ENCODE assay signal across 8 mouse cellular contexts in the genomic region with DNA sequence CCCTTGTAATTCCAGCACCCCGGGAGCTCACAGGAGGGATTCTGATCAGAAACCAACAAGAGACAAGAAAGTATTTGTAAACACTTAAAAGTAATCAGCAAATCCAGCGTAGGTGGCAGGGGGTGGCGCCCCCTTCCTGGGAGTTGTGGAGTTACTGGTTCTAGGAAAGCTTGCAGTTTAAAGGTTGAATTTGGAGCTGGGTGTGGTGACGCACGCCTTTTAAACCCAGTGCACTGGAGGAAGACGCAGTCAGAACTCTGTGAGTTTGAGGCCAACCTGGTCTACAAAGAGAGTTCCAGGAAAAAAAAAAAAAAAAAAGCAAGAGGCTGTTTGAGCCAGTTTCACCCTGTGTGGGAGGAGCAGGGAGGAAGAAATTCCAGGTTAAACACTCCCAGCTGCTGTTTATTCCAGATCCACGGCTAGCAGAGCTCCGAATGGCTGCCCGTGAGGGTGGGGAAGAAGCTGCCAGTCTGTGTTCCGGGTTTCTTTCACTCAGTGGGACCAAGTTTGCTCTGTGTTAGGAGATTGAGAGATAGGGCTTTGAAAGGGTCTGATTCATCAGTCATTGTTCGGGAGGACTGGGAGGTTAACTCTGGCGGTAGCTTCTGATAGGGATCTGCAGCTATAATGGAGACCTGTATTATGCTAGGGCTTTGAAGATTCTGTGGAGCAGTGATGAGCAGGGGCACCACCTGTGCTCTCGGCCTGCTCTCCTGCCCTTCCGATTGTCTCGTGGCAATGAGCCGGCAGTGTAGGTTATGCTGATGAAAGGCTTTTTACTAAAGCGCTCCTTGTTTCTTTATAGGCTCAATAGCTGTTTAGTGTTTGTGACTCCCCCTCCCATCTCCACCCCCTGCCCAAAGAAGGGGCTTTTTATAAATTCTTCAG.
DNase-seq lines count a peak whose midpoint lies in the region; ATAC-seq lines count a peak whose summit lies in the region.
"Had no signal": no experiment of that assay in that cellular context is flagged by ENCODE, and none has a peak within 500 bp of the region (broad histone marks: within the 10 kb centered on the region; RNA-seq: fewer than 3 reads in every experiment).

No protein-coding gene starts in this region.

- ATAC-seq in hindbrain, embryonic 11.5 days (ENCODE audit: low FRiP score): 0 out of 2 replicates have a peak, but pooled peaks have one; percentile 26
- ATAC-seq in hindbrain, embryonic 13.5 days (ENCODE audit: low FRiP score): no peak
- no peak for ATAC-seq in limb, embryonic 13.5 days (ENCODE audit: low FRiP score, low read depth)

- H3K4me2 ChIP-seq in hindbrain, embryonic 11.5 days (replicated peaks; ENCODE audit: low read depth, low read length): no peak overlapping the region
- no peak overlapping the region for H3K4me2 ChIP-seq in hindbrain, embryonic 13.5 days
- H3K4me2 ChIP-seq in limb, embryonic 13.5 days (replicated peaks): 0 out of 2 replicates have a peak overlapping the region, but pooled peaks have one; percentile 9
- H3K4me2 ChIP-seq: neural tube, embryonic 12.5 days had no signal

- no peak overlapping the region for H3K9ac ChIP-seq in hindbrain, embryonic 11.5 days (ENCODE audit: low read depth, low read length)
- H3K9ac ChIP-seq in hindbrain, embryonic 13.5 days: no peak overlapping the region
- H3K9ac ChIP-seq in limb, embryonic 13.5 days: no peak overlapping the region
- H3K9ac ChIP-seq: neural tube, embryonic 12.5 days had no signal

- no peaks in the 10 kb centered on the region for H3K27me3 ChIP-seq in hindbrain, embryonic 11.5 days (ENCODE audit: control insufficient read depth, insufficient read depth, low read length)
- H3K27me3 ChIP-seq in hindbrain, embryonic 13.5 days: no peaks in the 10 kb centered on the region
- no peaks in the 10 kb centered on the region for H3K27me3 ChIP-seq in limb, embryonic 13.5 days
- H3K27me3 ChIP-seq: neural tube, embryonic 12.5 days had no signal

- DNase-seq in hindbrain, embryonic 11.5 days (ENCODE audit: low spot score): peak; percentile 35
- peak; percentile 68 for DNase-seq in ES-CJ7 (ENCODE audit: low read depth, low spot score)
- peak; percentile 67 for DNase-seq in cerebellum, adult 9-11 months
- DNase-seq in left cerebral cortex, postnatal 14 days (ENCODE audit: low spot score in 2 of 2): no peak
- no peak for DNase-seq in urinary bladder, postnatal 4 days (ENCODE audit: low spot score in 2 of 2)

- intact Hi-C loops in left cerebral cortex, postnatal 14 days (cut with DNase I): loop anchor here (5.0 kb wide), 1 partner anchor 133 kb away; no protein-coding TSS in a partner anchor

- H3K4me1 ChIP-seq in hindbrain, embryonic 11.5 days (replicated peaks; ENCODE audit: control insufficient read depth, insufficient read depth, low read length): 0 out of 2 replicates have a peak, but pooled peaks cover 3% of the 10 kb centered on the region
- H3K4me1 ChIP-seq in hindbrain, embryonic 13.5 days (replicated peaks): peaks cover 87% of the 10 kb centered on the region
- peaks cover 66% of the 10 kb centered on the region for H3K4me1 ChIP-seq in limb, embryonic 13.5 days

- no peaks in the 10 kb centered on the region for H3K9me3 ChIP-seq in hindbrain, embryonic 11.5 days (ENCODE audit: control insufficient read depth, low read length)
- H3K9me3 ChIP-seq in hindbrain, embryonic 13.5 days: no peaks in the 10 kb centered on the region
- no peaks in the 10 kb centered on the region for H3K9me3 ChIP-seq in limb, embryonic 13.5 days
- H3K9me3 ChIP-seq: neural tube, embryonic 12.5 days had no signal

- WGBS in hindbrain, embryonic 11.5 days: 61% methylated on average over 17 of the region's 17 CpGs
- WGBS in hindbrain, embryonic 13.5 days: 51% methylated on average over 17 of the region's 17 CpGs
- WGBS in limb, embryonic 13.5 days: 43% methylated on average over 17 of the region's 17 CpGs

- no peaks in the 10 kb centered on the region for H3K36me3 ChIP-seq in hindbrain, embryonic 11.5 days (ENCODE audit: control insufficient read depth, insufficient read depth, low read length)
- H3K36me3 ChIP-seq in hindbrain, embryonic 13.5 days: no peaks in the 10 kb centered on the region
- H3K36me3 ChIP-seq in limb, embryonic 13.5 days: no peaks in the 10 kb centered on the region
- H3K36me3 ChIP-seq: neural tube, embryonic 12.5 days had no signal

- H3K27ac ChIP-seq in hindbrain, embryonic 11.5 days (ENCODE audit: low read depth, low read length): no peak overlapping the region
- no peak overlapping the region for H3K27ac ChIP-seq in hindbrain, embryonic 13.5 days
- no peak overlapping the region for H3K27ac ChIP-seq in limb, embryonic 13.5 days
- H3K27ac ChIP-seq: neural tube, embryonic 12.5 days had no signal

- H3K4me3 ChIP-seq in hindbrain, embryonic 11.5 days (ENCODE audit: low read depth, low read length): no peak overlapping the region
- no peak overlapping the region for H3K4me3 ChIP-seq in hindbrain, embryonic 13.5 days
- no peak overlapping the region for H3K4me3 ChIP-seq in limb, embryonic 13.5 days
- H3K4me3 ChIP-seq: neural tube, embryonic 12.5 days had no signal

Comparison
In these comparisons a context has a peak if more than half of its experiments do, and no peak if none do; other contexts are left out.
1. DNase-seq: peak in hindbrain, embryonic 11.5 days (single experiment), ES-CJ7 (single experiment) and cerebellum, adult 9-11 months (single experiment); none in left cerebral cortex, postnatal 14 days (0 of 2) and urinary bladder, postnatal 4 days (0 of 2).